8 mouse cellular contexts compared by ENCODE assay signal in the genomic region with DNA sequence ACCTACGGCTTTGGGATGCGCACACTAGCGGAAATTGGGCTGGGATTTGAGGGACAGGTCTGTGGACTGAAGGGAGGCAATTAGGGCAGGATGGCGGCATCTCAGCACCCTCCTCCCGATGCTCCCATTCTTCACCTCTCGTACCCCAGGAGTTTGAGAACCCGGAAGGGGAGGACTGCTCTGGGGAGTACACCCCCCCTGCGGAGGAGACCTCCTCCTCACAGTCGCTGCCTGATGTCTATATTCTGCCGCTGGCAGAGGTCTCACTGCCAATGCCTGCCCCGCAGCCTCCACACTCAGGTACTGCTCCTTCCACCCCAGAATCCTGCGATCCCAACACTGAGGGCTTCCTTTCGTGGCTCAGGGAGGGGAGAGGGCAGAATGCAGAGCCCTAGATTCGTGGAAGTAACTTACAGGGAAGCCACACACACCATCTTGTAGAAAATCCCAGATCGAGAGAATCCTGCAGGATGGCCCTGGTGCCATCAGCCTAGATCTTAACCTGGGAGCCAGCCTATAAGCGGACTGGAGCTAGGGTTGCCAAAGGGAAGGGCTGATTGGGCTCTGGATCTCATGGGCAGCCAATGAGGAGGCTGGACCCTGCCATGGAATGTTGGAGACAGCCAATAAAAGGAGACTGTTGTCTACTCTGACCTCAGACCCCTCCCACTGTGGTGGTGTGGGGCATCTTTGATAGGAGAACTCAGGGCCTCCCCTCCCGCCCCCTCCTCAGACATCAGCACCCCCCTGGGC. TPM values are rescaled to one million over a fixed set of nuclear protein-coding genes. Genes with fewer than 3 reads are reported as not detected.
DNase-seq lines count a peak whose midpoint lies in the region; ATAC-seq lines count a peak whose summit lies in the region.

No protein-coding gene starts in this region.

- peak; percentile 45; the same call in 1 of the 2 replicates for ATAC-seq in frontal cortex, adult (ENCODE audit: low TSS enrichment)
- peak; percentile 35; the same call in 1 of the 2 replicates for ATAC-seq in embryonic facial prominence, embryonic 15.5 days (ENCODE audit: insufficient number of reproducible peaks, low FRiP score, low TSS enrichment, low read depth)

- peak overlapping the region; percentile 66 for H3K4me3 ChIP-seq in embryonic facial prominence, embryonic 15.5 days (replicated peaks)

- no peak for DNase-seq in frontal cortex, postnatal 25 days (ENCODE audit: low spot score in 2 of 2)
- DNase-seq in WW6 (ENCODE audit: low read depth, low spot score), result peak; percentile 81
- DNase-seq in layer of hippocampus, postnatal 36 days, result peak; percentile 52 to 63
- peak; percentile 52 for DNase-seq in neural tube, embryonic 10.5 days (ENCODE audit: extremely low spot score, low spot score)
- no peak for DNase-seq in spleen, postnatal 4 days (ENCODE audit: low spot score in 2 of 2)
- no peak for DNase-seq in adrenal gland, postnatal 36 days

- peaks cover 19% of the 10 kb centered on the region for H3K36me3 ChIP-seq in embryonic facial prominence, embryonic 15.5 days

- no peaks in the 10 kb centered on the region for H3K9me3 ChIP-seq in embryonic facial prominence, embryonic 15.5 days (replicated peaks)

- H3K27me3 ChIP-seq in embryonic facial prominence, embryonic 15.5 days, result no peaks in the 10 kb centered on the region

- peak overlapping the region; percentile 48; the same call in 1 of the 2 replicates for H3K27ac ChIP-seq in embryonic facial prominence, embryonic 15.5 days (replicated peaks)

- 9% methylated on average over 17 of the region's 17 CpGs for WGBS in embryonic facial prominence, embryonic 15.5 days

- H3K4me2 ChIP-seq in embryonic facial prominence, embryonic 15.5 days (replicated peaks), result peak overlapping the region; percentile 96

- peak overlapping the region; percentile 15; the same call in 1 of the 2 replicates for H3K9ac ChIP-seq in embryonic facial prominence, embryonic 15.5 days

- H3K4me1 ChIP-seq in embryonic facial prominence, embryonic 15.5 days, result peaks cover 43% of the 10 kb centered on the region

RNA-seq across cellular contexts. Expression of a gene that starts 2.4 kb away (rescaled TPM):
- polyA plus RNA-seq in embryonic facial prominence, embryonic 15.5 days (2015; fragmentation: Nextera tagmentation; extraction: Ambion mirVana), result 49.6 and 55.7 TPM in 2 replicates
- 1 to 10 TPM; 6.3 to 7.0 TPM for total RNA-seq in layer of hippocampus, postnatal 36 days (2021)
- total RNA-seq in adrenal gland, postnatal 36 days (2021), result 1 to 10 TPM; 1.1 to 1.4 TPM

RNA-seq across cellular contexts. Expression of a gene that starts 3.3 kb away (rescaled TPM):
- polyA plus RNA-seq in embryonic facial prominence, embryonic 15.5 days (2015; fragmentation: Nextera tagmentation; extraction: Ambion mirVana), result 1.9 TPM in 2 replicates
- total RNA-seq in layer of hippocampus, postnatal 36 days (2021), result 100 to 1,000 TPM; 285 to 298 TPM
- 1 to 10 TPM; 6.1 to 8.5 TPM for total RNA-seq in adrenal gland, postnatal 36 days (2021)

RNA-seq across cellular contexts. Expression of a gene that starts 27.5 kb away (rescaled TPM):
- 124 and 129 TPM in 2 replicates for polyA plus RNA-seq in embryonic facial prominence, embryonic 15.5 days (2015; fragmentation: Nextera tagmentation; extraction: Ambion mirVana)
- total RNA-seq in layer of hippocampus, postnatal 36 days (2021), result 100 to 1,000 TPM; 138 to 150 TPM
- total RNA-seq in adrenal gland, postnatal 36 days (2021), result 100 to 1,000 TPM; 121 to 125 TPM

RNA-seq across cellular contexts. Expression of a gene that starts 37.7 kb away (rescaled TPM):
- polyA plus RNA-seq in embryonic facial prominence, embryonic 15.5 days (2015; fragmentation: Nextera tagmentation; extraction: Ambion mirVana), result 1.4 and 1.7 TPM in 2 replicates
- 1 to 10 TPM; 1.6 to 2.4 TPM for total RNA-seq in layer of hippocampus, postnatal 36 days (2021)
- total RNA-seq in adrenal gland, postnatal 36 days (2021), result under 1 TPM; 0.16 to 0.53 TPM

RNA-seq across cellular contexts. Expression of a gene that starts 43.9 kb away (rescaled TPM):
- 57.3 and 58.0 TPM in 2 replicates for polyA plus RNA-seq in embryonic facial prominence, embryonic 15.5 days (2015; fragmentation: Nextera tagmentation; extraction: Ambion mirVana)
- 10 to 100 TPM; 19.9 to 22.6 TPM for total RNA-seq in layer of hippocampus, postnatal 36 days (2021)
- 10 to 100 TPM; 27.1 to 36.0 TPM for total RNA-seq in adrenal gland, postnatal 36 days (2021)

Comparison
In these comparisons a context has a peak if more than half of its experiments do, and no peak if none do; other contexts are left out.
1. DNase-seq: peak in WW6 (single experiment), layer of hippocampus, postnatal 36 days (2 of 2) and neural tube, embryonic 10.5 days (single experiment); none in frontal cortex, postnatal 25 days (0 of 2), spleen, postnatal 4 days (0 of 2) and adrenal gland, postnatal 36 days (0 of 2).
2. RNA of a gene that starts 3.3 kb away (total RNA-seq): 285 to 298 TPM in layer of hippocampus, postnatal 36 days; 6.1 to 8.5 TPM in adrenal gland, postnatal 36 days; every median in the first group is over 10 times any median in the second.